Mouse (Mus musculus) CH12.LX (cell line): ENCODE results near the gene Dnhd1. TPM values are rescaled to one million over a fixed set of nuclear protein-coding genes. Genes with fewer than 3 reads are reported as not detected.

Experiments
- DNase-seq: peaks from one replicate; pipeline ENCODE4 v3.0.0-alpha.2; 2013; ENCODE audit errors: extremely low read depth
- H3K27ac ChIP-seq: 2 replicates; pipeline ENCODE4 v1.5.1; 2012; ENCODE audit warnings: low read depth, mild to moderate bottlenecking, control low read depth, moderate library complexity; ENCODE audit not compliant: insufficient read depth
- H3K27me3 ChIP-seq: replicated peaks from 2 replicates; pipeline ENCODE3; 2012; ENCODE audit warnings: inconsistent platforms
- H3K36me3 ChIP-seq, 2 experiments: replicated peaks in 1 of 2; 2 replicates each; pipeline versions ENCODE3 to v1.6.1; 2012; ENCODE audit warnings: inconsistent platforms in 1 of 2, low read length in 1 of 2, mild to moderate bottlenecking in 1 of 2, mixed read lengths in 1 of 2, moderate library complexity in 1 of 2; ENCODE audit not compliant: control insufficient read depth in 1 of 2, insufficient read depth in 1 of 2
- H3K4me1 ChIP-seq, 2 experiments: 2 replicates each; pipeline ENCODE4 v1.6.1; 2012; ENCODE audit warnings: inconsistent platforms in 1 of 2, moderate library complexity in 1 of 2; ENCODE audit not compliant: insufficient read depth in 2 of 2, control insufficient read depth in 1 of 2
- H3K4me2 ChIP-seq: 2 replicates; pipeline ENCODE4 v1.6.1; 2012; ENCODE audit warnings: low read depth, mild to moderate bottlenecking, control low read depth; ENCODE audit not compliant: poor library complexity, insufficient read depth, severe bottlenecking
- H3K4me3 ChIP-seq, 3 experiments: fragments of 150-350 bp in 1 of 3; sonication (generic) in 1 of 3; replicated peaks in 1 of 3; 2 replicates each; pipeline versions ENCODE3 to v1.5.1; 2011 to 2012; ENCODE audit warnings: low read depth in 2 of 3, low read length in 2 of 3, mild to moderate bottlenecking in 2 of 3, moderate library complexity in 2 of 3, control low read depth in 1 of 3, improper control_type of control experiment in 1 of 3, inconsistent platforms in 1 of 3, mixed read lengths in 1 of 3; ENCODE audit not compliant: poor library complexity in 1 of 3
- H3K79me2 ChIP-seq: replicated peaks from 2 replicates; pipeline ENCODE4 v1.6.1; 2012; ENCODE audit warnings: mild to moderate bottlenecking, moderate library complexity; ENCODE audit not compliant: control insufficient read depth, poor library complexity, insufficient read depth, severe bottlenecking; ENCODE audit errors: extremely low read depth
- H3K9ac ChIP-seq: 2 replicates; pipeline ENCODE4 v1.6.1; 2012; ENCODE audit warnings: low read depth, mild to moderate bottlenecking, control low read depth, moderate library complexity; ENCODE audit not compliant: insufficient read depth
- H3K9me3 ChIP-seq: replicated peaks from 2 replicates; pipeline ENCODE3; 2012; ENCODE audit warnings: low read length, inconsistent platforms, mixed read lengths
- BHLHE40 ChIP-seq: IDR thresholded peaks from 2 replicates; pipeline ENCODE4 v1.6.1; 2011; ENCODE audit warnings: mild to moderate bottlenecking, low read depth, low read length, improper control_type of control experiment
- CHD2 ChIP-seq: IDR thresholded peaks from 2 replicates; pipeline ENCODE4 v1.6.1; 2011; ENCODE audit warnings: low read length, improper control_type of control experiment
- CTCF ChIP-seq, 2 experiments: IDR thresholded peaks in 1 of 2; conservative IDR thresholded peaks in 1 of 2; 2 replicates each; pipeline ENCODE4 v1.5.1; 2011 to 2012; ENCODE audit warnings: low read depth in 2 of 2, low read length in 2 of 2, improper control_type of control experiment in 1 of 2, inconsistent platforms in 1 of 2, mild to moderate bottlenecking in 1 of 2, moderate library complexity in 1 of 2
- ELF1 ChIP-seq: IDR thresholded peaks from 2 replicates; pipeline ENCODE4 v1.6.1; 2014; ENCODE audit warnings: low read depth, mild to moderate bottlenecking, inconsistent platforms, low read length, improper control_type of control experiment
- EP300 ChIP-seq: IDR thresholded peaks from 2 replicates; pipeline ENCODE4 v1.6.1; 2011; ENCODE audit warnings: low read length, improper control_type of control experiment
- ETS1 ChIP-seq: conservative IDR thresholded peaks from 2 replicates; pipeline ENCODE4 v1.6.1; 2012; ENCODE audit warnings: low read depth, mild to moderate bottlenecking, inconsistent platforms, low read length, improper control_type of control experiment, moderate library complexity
- HCFC1 ChIP-seq: IDR thresholded peaks from 2 replicates; pipeline ENCODE4 v1.6.1; 2012; ENCODE audit warnings: low read depth, mild to moderate bottlenecking, inconsistent platforms, low read length, improper control_type of control experiment
- IRF4 ChIP-seq: IDR thresholded peaks from 2 replicates; pipeline ENCODE4 v1.6.1; 2014; ENCODE audit warnings: low read depth, mild to moderate bottlenecking, inconsistent platforms, low read length, improper control_type of control experiment
- JUND ChIP-seq: conservative IDR thresholded peaks from 2 replicates; pipeline ENCODE4 v1.6.1; 2011; ENCODE audit warnings: low read depth, low read length, improper control_type of control experiment
- KAT2A ChIP-seq: IDR thresholded peaks from 2 replicates; pipeline ENCODE4 v1.6.1; 2012; ENCODE audit warnings: low read length, improper control_type of control experiment, inconsistent platforms; ENCODE audit not compliant: insufficient replicate concordance
- MAFK ChIP-seq: IDR thresholded peaks from 2 replicates; pipeline ENCODE4 v1.6.1; 2011; ENCODE audit warnings: low read length, improper control_type of control experiment; ENCODE audit not compliant: insufficient replicate concordance
- MAX ChIP-seq: IDR thresholded peaks from 2 replicates; pipeline ENCODE4 v1.6.1; 2011; ENCODE audit warnings: low read length, improper control_type of control experiment
- MEF2A ChIP-seq: IDR thresholded peaks from 2 replicates; pipeline ENCODE4 v1.6.1; 2014; ENCODE audit warnings: low read depth, mild to moderate bottlenecking, inconsistent platforms, low read length, improper control_type of control experiment, borderline replicate concordance
- MXI1 ChIP-seq: IDR thresholded peaks from 2 replicates; pipeline ENCODE4 v1.6.1; 2011; ENCODE audit warnings: mild to moderate bottlenecking, low read depth, low read length, improper control_type of control experiment
- MYC ChIP-seq: IDR thresholded peaks from 2 replicates; pipeline ENCODE4 v1.6.1; 2011; ENCODE audit warnings: low read depth, mild to moderate bottlenecking, improper control_type of control experiment, low read length
- NELFE ChIP-seq: IDR thresholded peaks from 2 replicates; pipeline ENCODE4 v1.6.1; 2011; ENCODE audit warnings: low read depth, low read length, improper control_type of control experiment
- NRF1 ChIP-seq: IDR thresholded peaks from 2 replicates; pipeline ENCODE4 v1.6.1; 2014; ENCODE audit warnings: low read depth, mild to moderate bottlenecking, inconsistent platforms, low read length, improper control_type of control experiment, moderate library complexity
- POLR2A ChIP-seq: IDR thresholded peaks from 2 replicates; pipeline ENCODE4 v1.6.1; 2011; ENCODE audit warnings: low read depth, mild to moderate bottlenecking, improper control_type of control experiment, low read length
- POLR2AphosphoS2 ChIP-seq: IDR thresholded peaks from 2 replicates; pipeline ENCODE4 v1.6.1; 2011; ENCODE audit warnings: low read depth, low read length, improper control_type of control experiment
- RAD21 ChIP-seq: IDR thresholded peaks from 2 replicates; pipeline ENCODE4 v1.6.1; 2011; ENCODE audit warnings: low read depth, mild to moderate bottlenecking, low read length, improper control_type of control experiment, moderate library complexity
- RCOR1 ChIP-seq: conservative IDR thresholded peaks from 2 replicates; pipeline ENCODE4 v1.6.1; 2012; ENCODE audit warnings: low read depth, mild to moderate bottlenecking, inconsistent platforms, low read length, improper control_type of control experiment
- SIN3A ChIP-seq: IDR thresholded peaks from 2 replicates; pipeline ENCODE4 v1.6.1; 2012; ENCODE audit warnings: low read length, improper control_type of control experiment, inconsistent platforms
- TBP ChIP-seq: conservative IDR thresholded peaks from 2 replicates; pipeline ENCODE4 v1.6.1; 2011; ENCODE audit warnings: low read depth, low read length, improper control_type of control experiment
- USF2 ChIP-seq: conservative IDR thresholded peaks from 2 replicates; pipeline ENCODE4 v1.6.1; 2011; ENCODE audit warnings: low read depth, low read length, improper control_type of control experiment
- ZC3H11A ChIP-seq: IDR thresholded peaks from 2 replicates; pipeline ENCODE4 v1.6.1; 2012; ENCODE audit warnings: low read depth, mild to moderate bottlenecking, inconsistent platforms, low read length, improper control_type of control experiment
- ZMIZ1 ChIP-seq: IDR thresholded peaks from 2 replicates; pipeline ENCODE4 v1.6.1; 2012; ENCODE audit warnings: low read depth, mild to moderate bottlenecking, inconsistent platforms, low read length, improper control_type of control experiment
- dilution Hi-C: fragments of 300-500 bp; cut with MboI; formaldehyde crosslinking; loops from 2 replicates; pipeline ENCODE4 v1.14.3; 2020; ENCODE audit warnings: low sequenced_read_pairs; ENCODE audit not compliant: extremely low pct_unique_long_range_greater_than_20kb, extremely low pct_ligation_motif_present
- in situ Hi-C: fragments of 300-500 bp; cut with MboI; formaldehyde crosslinking; loops from 3 replicates; pipeline ENCODE4 v1.14.3; 2019; ENCODE audit warnings: low sequenced_read_pairs, low pct_ligation_motif_present, low pct_unique_long_range_greater_than_20kb, mixed read lengths
- polyA plus RNA-seq: library from polyadenylated mRNA; unstranded; fragments of >175 nt; gene quantifications from 2 replicates; pipeline ENCODE4 v1.2.1, GENCODE M21; 2012; ENCODE audit warnings: low read depth; ENCODE audit not compliant: insufficient read length
- total RNA-seq, 2 experiments: library from RNA; depleted of rRNA; stranded (reverse); fragments of 300-350 nt in 1 of 2; fragments of >200 nt in 1 of 2; gene quantifications; 2 replicates each; pipeline ENCODE4 v1.2.3; 2012 to 2014

Gene Dnhd1
- total and polyA plus RNA-seq, 3 experiments, result 0.08 to 0.41 (median 0.23) TPM

GRCm38 (mm10) chr7:105621646-105622292, 28.9 kb upstream of the Dnhd1 start:
- dilution Hi-C loops (no loop called here), in situ Hi-C loops (no loop called here)
- no peak overlapping the region for H3K4me2 ChIP-seq
- no peak overlapping the region for H3K27ac ChIP-seq
- peaks cover 0 to 2% of the 10 kb centered on the region in 2 experiments; a peak in 2 of 4 replicates for H3K4me1 ChIP-seq
- H3K36me3 ChIP-seq, result peaks cover 10 to 53% of the 10 kb centered on the region in 2 experiments
- no peaks in the 10 kb centered on the region for H3K27me3 ChIP-seq
- H3K79me2 ChIP-seq, result no peaks in the 10 kb centered on the region
- DNase-seq, result no peak
- no peaks in the 10 kb centered on the region for H3K9me3 ChIP-seq
- no peak overlapping the region for H3K9ac ChIP-seq
- TF ChIP-seq POLR2AphosphoS2 (no peak), MYC (no peak), KAT2A (no peak), POLR2A (no peak), CHD2 (no peak), RAD21 (no peak), MEF2A (no peak), RCOR1 (no peak), BHLHE40 (no peak), USF2 (no peak), MAFK (no peak), NELFE (no peak), NRF1 (no peak), HCFC1 (no peak), JUND (no peak), ZMIZ1 (no peak)
- H3K4me3 ChIP-seq, result no peak overlapping the region

DNA sequence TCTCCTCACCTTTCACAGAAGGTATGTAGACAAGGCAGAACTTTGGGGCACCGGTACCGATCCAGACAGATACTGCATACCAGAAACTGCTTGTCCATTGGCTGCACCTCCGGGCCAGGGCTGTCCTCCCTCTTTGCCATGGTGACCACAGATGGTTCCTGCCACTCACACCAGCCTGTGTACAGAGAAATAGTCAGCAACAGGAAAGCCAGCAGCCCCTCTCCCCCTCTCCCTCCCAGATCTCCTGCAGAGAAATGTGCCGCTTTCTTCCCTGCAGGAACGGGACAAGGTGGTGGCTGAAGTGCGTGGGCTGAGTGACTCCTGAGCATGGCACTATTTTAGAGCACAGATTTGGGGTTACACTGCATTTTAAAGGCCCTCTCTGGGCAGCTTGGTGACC, 25.2 kb upstream of the Dnhd1 start:
- dilution Hi-C loops (no loop called here), in situ Hi-C loops (no loop called here)
- Histone ChIP-seq H3K4me1 (peaks cover 0 to 32% of the 10 kb centered on the region in 2 experiments; a peak in 2 of 4 replicates), H3K9ac (no peak overlapping the region), H3K4me3 (no peak overlapping the region), H3K79me2 (no peaks in the 10 kb centered on the region), H3K27me3 (no peaks in the 10 kb centered on the region), H3K4me2 (no peak overlapping the region), H3K36me3 (peaks cover 0 to 20% of the 10 kb centered on the region in 2 experiments), H3K27ac (no peak overlapping the region), H3K9me3 (no peaks in the 10 kb centered on the region)
- no peak for TF ChIP-seq ELF1
- no peak for TF ChIP-seq MEF2A
- TF ChIP-seq RAD21, result no peak
- TF ChIP-seq MXI1, result no peak
- TF ChIP-seq MYC, result no peak
- no peak for TF ChIP-seq EP300
- no peak for TF ChIP-seq TBP
- TF ChIP-seq CTCF (conservative IDR thresholded peaks at IDR 0.05 in 1 of 2, IDR thresholded peaks at IDR 0.05 in 1 of 2; ENCODE audit: low read depth in 2 of 2, low read length in 2 of 2), result no peak
- TF ChIP-seq ETS1, result no peak
- TF ChIP-seq BHLHE40, result no peak
- TF ChIP-seq ZC3H11A, result no peak
- no peak for TF ChIP-seq MAX
- TF ChIP-seq POLR2A, result no peak
- TF ChIP-seq KAT2A, result no peak
- TF ChIP-seq JUND, result no peak
- TF ChIP-seq IRF4, result no peak
- no peak for TF ChIP-seq SIN3A
- TF ChIP-seq MAFK, result no peak
- no peak for TF ChIP-seq NRF1
- TF ChIP-seq USF2, result no peak
- DNase-seq, result no peak
